Mouse (Mus musculus): ENCODE measurements at regions not wholly inside any gene's neighbourhood (a gene's known extent, or its start where the extent isn't known, plus 50 kb on each side); places are given as distances from the start of the nearest gene placed in this dataset.

DNA sequence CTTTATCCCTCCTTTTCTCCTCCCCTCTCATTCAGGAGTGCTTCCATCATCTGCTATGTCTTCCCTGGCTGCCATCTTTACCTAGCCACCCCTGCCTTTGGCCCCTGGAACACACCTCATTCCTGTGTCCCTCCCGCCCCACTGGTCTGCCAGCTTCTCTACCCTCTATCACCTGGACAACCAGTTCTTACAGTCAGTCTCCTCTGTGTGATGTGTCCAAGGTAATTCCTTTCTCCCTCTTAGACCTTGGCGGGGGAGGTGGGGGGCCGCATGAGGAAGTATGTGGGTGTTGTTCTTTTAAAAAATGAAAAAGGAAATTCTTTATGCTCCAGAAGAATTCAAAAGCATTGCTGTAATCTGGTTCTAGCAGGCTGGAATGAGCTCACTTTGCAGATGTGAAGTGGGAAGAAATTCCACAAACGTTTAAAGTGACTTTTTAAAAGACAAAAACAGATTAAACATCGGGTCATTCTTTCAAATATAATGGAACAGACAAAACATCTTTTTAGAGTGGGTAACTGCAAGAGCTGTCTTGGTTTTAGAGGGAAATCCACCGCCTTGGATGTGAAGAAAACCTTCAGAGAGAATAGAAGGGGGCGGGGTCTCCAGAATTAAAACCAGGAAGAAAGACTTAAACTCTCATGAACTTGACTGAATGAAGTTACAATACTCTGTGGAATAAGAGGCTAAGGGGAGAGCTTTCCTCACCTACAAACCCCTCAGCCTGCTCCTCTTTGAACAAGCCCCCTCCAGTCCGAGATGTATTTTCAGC lies 127.3 kb upstream of the Mvb12b start:
- DNase-seq (no peak), ATAC-seq (no peak)
- no peaks in the 10 kb centered on the region for H3K27me3 ChIP-seq (ENCODE audit: insufficient read depth, low read length)
- TF ChIP-seq EP300 (IDR thresholded peaks at IDR 0.05; ENCODE audit: low read depth) (no peak), CTCF (IDR thresholded peaks at IDR 0.05; ENCODE audit: low read depth) (no peak)
- no peak overlapping the region for H3K9ac ChIP-seq (replicated peaks)
- no peak overlapping the region for H3K4me2 ChIP-seq (ENCODE audit: low read depth, low read length)
- H3K4me1 ChIP-seq (ENCODE audit: insufficient read depth), result no peaks in the 10 kb centered on the region
- WGBS (ENCODE audit: insufficient replicate concordance), result 71% methylated on average over 8 of the region's 8 CpGs
- no peaks in the 10 kb centered on the region for H3K36me3 ChIP-seq (replicated peaks; ENCODE audit: insufficient read depth, low read length)
- no peaks in the 10 kb centered on the region for H3K9me3 ChIP-seq (ENCODE audit: low read length)
- H3K27ac ChIP-seq (ENCODE audit: low read depth), result no peak overlapping the region
- H3K4me3 ChIP-seq (ENCODE audit: low read depth, low read length), result no peak overlapping the region

DNA sequence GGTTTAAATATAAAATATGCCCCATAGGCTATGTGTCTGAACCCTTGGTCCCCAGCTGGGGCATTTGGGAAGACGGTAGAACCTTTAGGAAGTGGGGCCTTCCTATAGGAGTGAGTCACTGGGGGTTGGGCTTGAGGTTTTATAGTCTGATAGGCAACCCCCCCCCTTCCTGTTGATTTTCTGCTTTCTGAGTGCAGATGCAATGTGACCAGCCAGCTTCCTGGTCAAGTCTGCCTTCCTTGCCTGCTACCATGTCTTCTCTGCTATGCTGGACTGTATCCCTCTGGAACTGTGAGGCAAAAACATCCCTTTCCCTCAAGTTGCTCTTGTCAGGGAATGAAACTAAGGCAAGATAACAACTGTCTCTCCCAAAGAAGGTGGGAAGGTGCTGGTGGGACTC lies 122.4 kb upstream of the Mvb12b start:
- ATAC-seq (no peak), DNase-seq (no peak)
- H3K27ac ChIP-seq (ENCODE audit: low read depth), result no peak overlapping the region
- no peaks in the 10 kb centered on the region for H3K9me3 ChIP-seq (ENCODE audit: low read length)
- no peak overlapping the region for H3K9ac ChIP-seq (replicated peaks)
- WGBS (ENCODE audit: insufficient replicate concordance), result 53% methylated on average over 1 of the region's 1 CpGs
- no peak overlapping the region for H3K4me2 ChIP-seq (ENCODE audit: low read depth, low read length)
- H3K4me3 ChIP-seq (ENCODE audit: low read depth, low read length), result no peak overlapping the region
- no peaks in the 10 kb centered on the region for H3K36me3 ChIP-seq (replicated peaks; ENCODE audit: insufficient read depth, low read length)
- no peaks in the 10 kb centered on the region for H3K4me1 ChIP-seq (ENCODE audit: insufficient read depth)
- H3K27me3 ChIP-seq (ENCODE audit: insufficient read depth, low read length), result no peaks in the 10 kb centered on the region
- no peak for TF ChIP-seq CTCF (IDR thresholded peaks at IDR 0.05; ENCODE audit: low read depth)
- no peak for TF ChIP-seq EP300 (IDR thresholded peaks at IDR 0.05; ENCODE audit: low read depth)

DNA sequence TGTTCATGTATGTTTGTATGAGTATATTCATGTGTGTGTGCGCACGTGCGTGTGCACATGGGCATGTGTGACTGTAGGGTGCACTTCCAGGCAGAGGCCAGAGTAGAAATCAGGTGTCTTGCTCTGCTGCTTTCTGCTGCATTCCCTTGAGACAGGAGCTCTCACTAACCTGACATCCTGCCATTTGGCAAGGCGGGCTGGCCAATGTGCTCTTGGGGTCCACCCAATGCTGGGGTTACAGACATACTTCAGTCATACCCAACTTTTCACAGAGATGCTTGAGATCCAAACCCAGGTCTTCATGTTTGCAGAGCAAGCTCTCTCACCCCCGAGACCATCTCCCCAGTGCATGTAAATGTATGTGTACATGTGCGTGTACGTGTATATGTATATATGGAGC lies 120.2 kb upstream of the Mvb12b start:
- TF ChIP-seq CTCF (IDR thresholded peaks at IDR 0.05; ENCODE audit: low read depth) (no peak), EP300 (IDR thresholded peaks at IDR 0.05; ENCODE audit: low read depth) (no peak)
- no peak for DNase-seq
- H3K4me2 ChIP-seq (ENCODE audit: low read depth, low read length), result no peak overlapping the region
- no peaks in the 10 kb centered on the region for H3K9me3 ChIP-seq (ENCODE audit: low read length)
- no peaks in the 10 kb centered on the region for H3K4me1 ChIP-seq (ENCODE audit: insufficient read depth)
- no peak overlapping the region for H3K9ac ChIP-seq (replicated peaks)
- ATAC-seq, result no peak
- H3K4me3 ChIP-seq (ENCODE audit: low read depth, low read length), result no peak overlapping the region
- no peaks in the 10 kb centered on the region for H3K36me3 ChIP-seq (replicated peaks; ENCODE audit: insufficient read depth, low read length)
- H3K27ac ChIP-seq (ENCODE audit: low read depth), result no peak overlapping the region
- 80% methylated on average over 7 of the region's 7 CpGs for WGBS (ENCODE audit: insufficient replicate concordance)
- H3K27me3 ChIP-seq (ENCODE audit: insufficient read depth, low read length), result no peaks in the 10 kb centered on the region

DNA sequence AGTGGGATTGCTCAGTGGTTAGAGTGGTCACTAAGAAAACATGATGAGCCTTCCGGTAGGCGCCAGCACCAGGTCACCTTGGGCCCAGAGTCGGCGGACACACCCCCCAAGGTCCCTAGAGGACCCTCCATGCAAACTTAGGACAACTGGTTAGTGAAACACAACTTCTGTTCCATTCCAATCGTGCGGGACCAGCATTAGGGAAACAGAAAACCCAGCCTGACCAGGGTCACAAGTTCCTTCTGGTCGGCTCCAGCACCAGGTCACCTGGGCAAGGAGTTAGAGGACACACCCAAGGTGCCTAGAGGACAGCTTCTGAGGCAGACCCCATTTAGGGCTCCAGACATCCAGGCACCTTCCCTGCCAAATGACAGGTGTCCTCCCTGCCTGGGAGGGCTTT lies 109.4 kb upstream of the Mvb12b start:
- no peak for ATAC-seq
- Histone ChIP-seq H3K27ac (ENCODE audit: low read depth) (no peak overlapping the region), H3K27me3 (ENCODE audit: insufficient read depth, low read length) (no peaks in the 10 kb centered on the region), H3K4me3 (ENCODE audit: low read depth, low read length) (no peak overlapping the region), H3K36me3 (replicated peaks; ENCODE audit: insufficient read depth, low read length) (no peaks in the 10 kb centered on the region), H3K4me2 (ENCODE audit: low read depth, low read length) (no peak overlapping the region), H3K9me3 (ENCODE audit: low read length) (0 out of 2 replicates have a peak, but pooled peaks cover 4% of the 10 kb centered on the region), H3K9ac (replicated peaks) (no peak overlapping the region), H3K4me1 (ENCODE audit: insufficient read depth) (no peaks in the 10 kb centered on the region)
- DNase-seq, result no peak
- WGBS (ENCODE audit: insufficient replicate concordance), result 90% methylated on average over 7 of the region's 7 CpGs
- TF ChIP-seq EP300 (IDR thresholded peaks at IDR 0.05; ENCODE audit: low read depth), result no peak
- no peak for TF ChIP-seq CTCF (IDR thresholded peaks at IDR 0.05; ENCODE audit: low read depth)

- no peak for TF ChIP-seq CTCF (IDR thresholded peaks at IDR 0.05; ENCODE audit: low read depth)
- TF ChIP-seq EP300 (IDR thresholded peaks at IDR 0.05; ENCODE audit: low read depth), result no peak
- ATAC-seq, result no peak
- Histone ChIP-seq H3K9me3 (ENCODE audit: low read length) (0 out of 2 replicates have a peak, but pooled peaks cover 4% of the 10 kb centered on the region), H3K4me3 (ENCODE audit: low read depth, low read length) (no peak overlapping the region), H3K9ac (replicated peaks) (no peak overlapping the region), H3K27me3 (ENCODE audit: insufficient read depth, low read length) (no peaks in the 10 kb centered on the region), H3K27ac (ENCODE audit: low read depth) (no peak overlapping the region), H3K36me3 (replicated peaks; ENCODE audit: insufficient read depth, low read length) (no peaks in the 10 kb centered on the region), H3K4me2 (ENCODE audit: low read depth, low read length) (no peak overlapping the region), H3K4me1 (ENCODE audit: insufficient read depth) (no peaks in the 10 kb centered on the region)
- DNase-seq, result no peak
- 66% methylated on average over 2 of the region's 2 CpGs for WGBS (ENCODE audit: insufficient replicate concordance)
Measured at GRCm38 (mm10) chr2:33996331-33996730, 108.6 kb upstream of the Mvb12b start.

- ATAC-seq (no peak), DNase-seq (no peak)
- Histone ChIP-seq H3K9me3 (ENCODE audit: low read length) (0 out of 2 replicates have a peak, but pooled peaks cover 4% of the 10 kb centered on the region), H3K27ac (ENCODE audit: low read depth) (no peak overlapping the region), H3K9ac (replicated peaks) (no peak overlapping the region), H3K4me2 (ENCODE audit: low read depth, low read length) (no peak overlapping the region), H3K4me3 (ENCODE audit: low read depth, low read length) (no peak overlapping the region), H3K36me3 (replicated peaks; ENCODE audit: insufficient read depth, low read length) (no peaks in the 10 kb centered on the region), H3K27me3 (ENCODE audit: insufficient read depth, low read length) (no peaks in the 10 kb centered on the region), H3K4me1 (ENCODE audit: insufficient read depth) (no peaks in the 10 kb centered on the region)
- no peak for TF ChIP-seq CTCF (IDR thresholded peaks at IDR 0.05; ENCODE audit: low read depth)
- no peak for TF ChIP-seq EP300 (IDR thresholded peaks at IDR 0.05; ENCODE audit: low read depth)
- WGBS (ENCODE audit: insufficient replicate concordance), result 69% methylated on average over 4 of the region's 4 CpGs
Measured at GRCm38 (mm10) chr2:33991299-33991698, 103.6 kb upstream of the Mvb12b start.
